Mouse (Mus musculus) midbrain, embryonic 14.5 days (tissue): ENCODE measurements around the gene Gm9945. TPM values are rescaled to one million over a fixed set of nuclear protein-coding genes. Genes with fewer than 3 reads are reported as not detected.
A peak's percentile ranks its signal among the peaks of the same experiment; 100 is the strongest.

ENCODE experiments used
- ATAC-seq: fragments of 200-750 bp; cut with Nextera tagmentation; 2 replicates; pipeline ENCODE4 v1.8.0; 2017; ENCODE audit warnings: moderate number of reproducible peaks, moderate library complexity; ENCODE audit not compliant: low FRiP score, low TSS enrichment
- DNase-seq: peaks from one replicate; pipeline ENCODE4 v3.0.0-alpha.2; 2015
- H3K27ac ChIP-seq: fragments of 300-500 bp; sonication (generic); replicated peaks from 2 replicates; pipeline ENCODE4 v1.5.1; 2014; ENCODE audit warnings: mild to moderate bottlenecking, low read depth, low read length, moderate library complexity
- H3K27me3 ChIP-seq: fragments of 300-500 bp; sonication (generic); 2 replicates; pipeline ENCODE4 v1.6.1; 2014; ENCODE audit warnings: low read length, control low read depth, mixed read lengths; ENCODE audit not compliant: control insufficient read depth, insufficient read depth
- H3K36me3 ChIP-seq: fragments of 300-500 bp; sonication (generic); 2 replicates; pipeline ENCODE4 v1.6.1; 2014; ENCODE audit warnings: low read length, control low read depth; ENCODE audit not compliant: control insufficient read depth, insufficient read depth
- H3K4me1 ChIP-seq: fragments of 300-500 bp; sonication (generic); 2 replicates; pipeline ENCODE4 v1.6.1; 2014; ENCODE audit warnings: mild to moderate bottlenecking, antibody characterized with exemption, low read length, control low read depth; ENCODE audit not compliant: control insufficient read depth, insufficient read depth
- H3K4me2 ChIP-seq: fragments of 300-500 bp; sonication (generic); 2 replicates; pipeline ENCODE4 v1.6.1; 2014; ENCODE audit warnings: mild to moderate bottlenecking, low read length, moderate library complexity
- H3K4me3 ChIP-seq: fragments of 300-500 bp; sonication (generic); replicated peaks from 2 replicates; pipeline ENCODE4 v1.5.1; 2014; ENCODE audit warnings: low read depth, low read length
- H3K9ac ChIP-seq: fragments of 300-500 bp; sonication (generic); replicated peaks from 2 replicates; pipeline ENCODE4 v1.6.1; 2014; ENCODE audit warnings: mild to moderate bottlenecking, low read length, moderate library complexity
- H3K9me3 ChIP-seq: fragments of 300-500 bp; sonication (generic); 2 replicates; pipeline ENCODE4 v1.6.1; 2016; ENCODE audit warnings: low read length, control low read depth, mixed read lengths; ENCODE audit not compliant: control insufficient read depth
- WGBS: fragments of 180-500 bp; shearing (Covaris S2); extraction: QIAGEN DNeasy Blood & Tissue Kit; methylation state at CpG from one replicate; pipeline ENCODE4 v1.1.7; 2014; 5-methylcytosine and 5-hydroxymethylcytosine counted together
- polyA plus RNA-seq: library from polyadenylated mRNA; unstranded; fragments of >200 nt; fragmentation: Nextera tagmentation; extraction: Ambion mirVana; gene quantifications from 2 replicates; pipeline ENCODE4 v1.2.1, GENCODE M21; 2014

The Gm9945 gene
- polyA plus RNA-seq, 1 experiment from 2014 or later = not detected

DNA sequence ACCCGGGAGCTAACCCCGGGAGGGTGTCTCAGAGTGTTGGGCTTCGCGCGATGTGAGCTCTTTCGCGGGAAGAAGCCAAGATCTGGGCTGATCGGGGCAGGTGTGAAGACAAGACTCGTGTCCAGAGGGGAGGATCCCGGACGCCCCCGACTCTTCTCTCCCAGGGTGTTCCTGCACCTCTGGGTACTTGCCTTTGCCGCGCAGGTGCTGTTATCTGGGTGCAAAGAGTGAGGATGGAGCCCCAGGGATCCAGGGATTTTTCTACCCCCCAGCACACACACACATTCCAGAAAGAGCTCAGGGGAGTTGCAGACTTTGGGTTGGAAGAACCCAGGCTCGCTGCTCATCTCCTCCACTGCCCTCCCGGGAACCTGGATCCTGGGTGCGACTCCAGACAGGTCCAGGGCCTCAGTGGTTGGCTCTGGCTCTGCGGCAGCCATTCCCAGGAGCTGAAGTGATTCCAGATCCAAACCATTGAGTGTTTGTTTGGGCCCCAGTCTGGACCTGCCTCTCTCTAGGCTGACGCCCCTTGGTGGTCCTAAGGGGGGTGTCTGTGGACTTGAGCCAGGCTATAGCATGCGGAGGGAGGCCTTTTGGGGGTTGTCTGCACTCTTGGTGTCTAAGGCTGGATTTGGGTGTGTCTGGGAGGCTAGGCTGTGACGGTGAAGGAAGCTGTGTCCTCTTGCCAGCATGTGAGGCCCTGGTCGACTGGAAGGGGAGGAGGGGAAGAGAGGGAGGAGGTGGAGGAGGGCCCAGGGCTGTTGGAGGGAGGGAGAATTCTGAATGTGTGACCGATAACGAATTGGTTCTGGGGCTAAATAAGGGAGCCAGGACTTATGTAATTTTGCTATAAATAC is 40.4 kb downstream of the Gm9945 start:
- Histone ChIP-seq H3K9ac (peak overlapping the region; percentile 66), H3K9me3 (no peaks in the 10 kb centered on the region), H3K4me1 (peaks cover 15% of the 10 kb centered on the region), H3K4me2 (peak overlapping the region; percentile 76), H3K4me3 (peak overlapping the region; percentile 50), H3K36me3 (no peaks in the 10 kb centered on the region), H3K27me3 (0 out of 2 replicates have a peak, but pooled peaks cover 8% of the 10 kb centered on the region), H3K27ac (peak overlapping the region; percentile 26)
- ATAC-seq (no peak; the same call in 1 of the 2 replicates), DNase-seq (peak; percentile 51)
- 2% methylated on average over 24 of the region's 24 CpGs for WGBS

DNA sequence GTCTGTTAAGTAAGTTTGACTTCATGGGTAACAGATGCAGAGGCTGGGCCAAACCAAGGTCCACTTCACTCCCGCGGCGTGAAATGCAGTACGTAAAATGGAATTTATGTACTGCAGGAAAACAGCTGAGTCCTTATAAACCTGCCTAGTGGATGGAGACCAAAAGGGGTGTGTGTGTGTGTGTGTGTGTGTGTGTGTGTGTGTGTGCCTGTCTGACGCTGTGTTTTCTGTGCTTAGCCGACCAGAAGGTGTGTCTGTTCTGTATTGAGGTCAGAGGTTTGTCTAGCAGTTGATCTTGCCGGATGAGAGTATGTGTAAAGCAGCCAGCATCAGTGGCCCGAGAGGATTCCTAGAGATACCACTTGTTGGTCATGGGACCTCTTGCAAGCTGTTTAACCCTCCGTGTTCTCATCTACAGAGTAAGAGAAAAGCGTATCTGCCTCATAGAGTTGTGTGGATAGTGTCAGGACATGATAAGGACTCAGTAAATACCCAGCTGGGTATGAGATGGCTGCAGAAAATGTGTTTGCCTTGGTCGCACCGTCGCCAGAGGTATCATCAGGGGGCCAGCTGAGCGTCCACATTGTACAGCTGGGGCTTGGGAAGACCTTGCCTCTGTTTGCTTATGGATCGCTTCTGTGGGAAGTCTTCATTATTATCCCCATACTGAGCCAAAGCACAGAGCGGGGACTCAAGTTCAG is 41.3 kb downstream of the Gm9945 start:
- ATAC-seq (no peak), DNase-seq (peak; percentile 35)
- Histone ChIP-seq H3K36me3 (no peaks in the 10 kb centered on the region), H3K4me2 (peak overlapping the region; percentile 76), H3K4me1 (peaks cover 15% of the 10 kb centered on the region), H3K27ac (no peak overlapping the region), H3K9ac (peak overlapping the region; percentile 36; the same call in 1 of the 2 replicates), H3K4me3 (peak overlapping the region; percentile 50; the same call in 1 of the 2 replicates), H3K9me3 (no peaks in the 10 kb centered on the region), H3K27me3 (0 out of 2 replicates have a peak, but pooled peaks cover 8% of the 10 kb centered on the region)
- 52% methylated on average over 16 of the region's 16 CpGs for WGBS

DNA sequence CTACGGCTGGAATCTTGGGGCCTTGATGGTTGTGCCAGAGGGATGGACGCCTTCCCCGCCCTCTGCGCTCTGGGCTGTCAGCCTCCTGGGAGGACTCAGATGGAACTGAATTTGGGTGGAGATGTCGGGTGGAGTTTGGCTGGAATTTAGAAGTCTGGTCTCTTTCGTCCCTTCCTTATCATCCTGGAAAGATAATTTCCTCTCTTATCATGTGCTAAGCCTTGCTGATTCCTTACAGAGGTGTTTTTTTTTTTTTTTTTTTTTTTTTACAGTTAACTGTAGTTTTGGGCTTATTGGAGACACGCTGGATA is 41.8 kb downstream of the Gm9945 start:
- peaks cover 15% of the 10 kb centered on the region for H3K4me1 ChIP-seq
- no peak overlapping the region for H3K4me3 ChIP-seq
- peak overlapping the region; percentile 76 for H3K4me2 ChIP-seq
- WGBS = 87% methylated on average over 7 of the region's 7 CpGs
- DNase-seq (no peak), ATAC-seq (no peak)
- H3K9ac ChIP-seq = 0 out of 2 replicates have a peak overlapping the region, but pooled peaks have one; percentile 16
- no peaks in the 10 kb centered on the region for H3K9me3 ChIP-seq
- no peak overlapping the region for H3K27ac ChIP-seq
- no peaks in the 10 kb centered on the region for H3K36me3 ChIP-seq
- 0 out of 2 replicates have a peak, but pooled peaks cover 8% of the 10 kb centered on the region for H3K27me3 ChIP-seq

DNA sequence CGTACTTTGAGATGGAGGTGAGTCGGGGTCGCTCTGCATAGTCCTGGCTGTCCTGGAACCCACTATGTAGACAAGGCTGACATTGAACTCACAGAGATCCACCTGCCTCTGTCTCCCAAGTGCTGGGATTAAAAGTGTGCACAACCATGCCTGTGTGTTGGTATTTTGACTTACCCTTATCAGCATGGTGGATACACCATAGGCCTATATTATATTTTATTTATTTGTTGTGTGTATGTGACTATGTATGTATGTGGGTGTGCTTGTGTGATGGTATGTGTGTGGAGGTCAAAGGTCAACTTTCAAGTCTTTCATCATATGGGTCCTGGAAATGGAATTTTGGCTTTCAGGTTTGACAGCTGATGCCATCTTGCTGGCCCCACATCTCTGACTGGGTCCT is 42.4 kb downstream of the Gm9945 start:
- Histone ChIP-seq H3K9ac (no peak overlapping the region), H3K27ac (no peak overlapping the region), H3K4me3 (no peak overlapping the region), H3K36me3 (no peaks in the 10 kb centered on the region), H3K27me3 (0 out of 2 replicates have a peak, but pooled peaks cover 8% of the 10 kb centered on the region), H3K4me1 (peaks cover 15% of the 10 kb centered on the region), H3K4me2 (no peak overlapping the region), H3K9me3 (no peaks in the 10 kb centered on the region)
- 88% methylated on average over 3 of the region's 3 CpGs for WGBS
- ATAC-seq (no peak), DNase-seq (no peak)

DNA sequence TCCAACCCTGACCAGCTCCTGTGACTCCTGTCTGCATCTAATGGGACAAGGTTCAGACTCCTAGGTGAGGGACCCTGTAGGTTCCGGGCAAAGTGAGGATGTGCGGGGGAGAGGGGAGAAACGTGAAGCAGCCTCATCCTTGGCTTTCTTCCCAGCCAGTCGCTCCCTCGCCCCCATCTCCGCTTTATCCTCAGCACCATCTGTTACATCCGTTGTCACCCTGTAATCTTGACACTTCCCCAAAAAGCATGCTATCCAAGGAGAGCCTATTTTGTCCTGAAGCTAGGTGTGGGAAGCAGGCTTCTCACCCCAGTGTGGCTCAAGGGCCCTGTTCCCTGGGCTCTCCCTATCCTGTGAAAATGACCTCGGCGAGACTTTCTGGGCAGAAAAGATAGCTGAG is 43.0 kb downstream of the Gm9945 start:
- H3K4me3 ChIP-seq = no peak overlapping the region
- ATAC-seq (no peak), DNase-seq (no peak)
- no peak overlapping the region for H3K9ac ChIP-seq
- H3K4me2 ChIP-seq = no peak overlapping the region
- no peaks in the 10 kb centered on the region for H3K36me3 ChIP-seq
- peaks cover 15% of the 10 kb centered on the region for H3K4me1 ChIP-seq
- 86% methylated on average over 9 of the region's 9 CpGs for WGBS
- H3K27me3 ChIP-seq = 0 out of 2 replicates have a peak, but pooled peaks cover 8% of the 10 kb centered on the region
- no peaks in the 10 kb centered on the region for H3K9me3 ChIP-seq
- H3K27ac ChIP-seq = no peak overlapping the region

DNA sequence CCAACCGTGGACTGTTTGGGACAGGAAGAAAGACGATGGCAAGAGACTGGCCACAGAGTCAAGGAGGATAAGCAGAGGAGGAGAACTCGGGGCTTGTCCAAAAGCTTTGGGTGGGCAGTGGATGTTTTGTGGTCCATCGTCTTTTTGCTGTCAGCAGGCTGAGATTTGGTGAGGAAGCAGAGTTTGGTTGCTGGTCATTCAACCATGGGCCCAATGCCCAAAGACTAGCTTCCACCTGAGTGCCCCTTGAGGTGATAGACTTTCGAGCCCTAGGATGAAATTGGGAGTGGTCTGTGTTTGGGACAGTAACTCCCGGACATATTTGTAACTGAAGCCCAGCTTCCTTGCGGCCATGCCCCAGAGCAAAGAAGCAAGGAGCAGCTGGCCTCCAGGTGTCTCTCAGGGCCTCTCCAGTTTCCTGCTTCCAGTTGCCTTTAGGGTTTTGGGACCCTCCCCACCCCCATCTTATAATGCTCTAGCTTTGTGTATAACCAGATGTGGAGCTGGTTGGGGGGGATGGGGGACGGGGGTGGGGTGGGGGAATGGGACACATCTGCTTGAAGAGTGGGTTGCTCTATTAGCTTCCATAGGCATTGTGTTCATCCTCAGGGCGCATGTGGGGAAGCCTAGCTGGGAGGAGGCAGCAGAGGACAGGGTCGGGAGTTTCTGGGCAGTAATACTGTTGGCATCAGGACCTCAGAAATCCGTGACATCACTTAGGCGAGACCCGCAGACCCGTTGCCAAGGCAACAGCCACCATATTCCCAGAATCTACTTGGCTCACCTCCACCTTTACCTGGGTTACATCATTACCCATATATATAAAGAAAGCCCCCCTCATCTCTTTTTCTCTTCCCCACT is 43.8 kb downstream of the Gm9945 start:
- no peak for DNase-seq
- Histone ChIP-seq H3K9me3 (no peaks in the 10 kb centered on the region), H3K4me3 (no peak overlapping the region), H3K36me3 (no peaks in the 10 kb centered on the region), H3K9ac (no peak overlapping the region), H3K4me2 (no peak overlapping the region), H3K4me1 (peaks cover 15% of the 10 kb centered on the region), H3K27ac (no peak overlapping the region), H3K27me3 (0 out of 2 replicates have a peak, but pooled peaks cover under 1% of the 10 kb centered on the region)
- 83% methylated on average over 14 of the region's 14 CpGs for WGBS
- ATAC-seq = no peak

DNA sequence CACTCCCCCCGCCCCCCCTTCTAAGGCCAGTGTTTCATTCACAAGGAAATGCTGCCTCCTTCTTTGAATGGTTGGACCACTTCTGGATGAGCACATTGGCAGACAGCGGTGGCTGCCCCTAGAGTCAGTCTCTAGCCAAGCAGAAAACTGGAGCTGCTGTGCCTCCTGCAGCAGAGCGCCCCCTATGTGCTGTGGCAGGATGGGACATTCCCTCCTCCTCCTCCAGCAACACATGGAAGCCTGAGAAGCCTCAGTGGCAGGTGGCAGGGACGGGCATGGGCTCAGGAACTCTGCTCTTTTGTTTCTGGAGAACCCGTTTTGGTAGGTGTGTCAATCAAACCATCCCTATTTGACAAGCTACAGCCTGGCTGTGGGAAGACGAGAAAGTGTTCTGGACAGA is 44.9 kb downstream of the Gm9945 start:
- WGBS = 58% methylated on average over 6 of the region's 6 CpGs

DNA sequence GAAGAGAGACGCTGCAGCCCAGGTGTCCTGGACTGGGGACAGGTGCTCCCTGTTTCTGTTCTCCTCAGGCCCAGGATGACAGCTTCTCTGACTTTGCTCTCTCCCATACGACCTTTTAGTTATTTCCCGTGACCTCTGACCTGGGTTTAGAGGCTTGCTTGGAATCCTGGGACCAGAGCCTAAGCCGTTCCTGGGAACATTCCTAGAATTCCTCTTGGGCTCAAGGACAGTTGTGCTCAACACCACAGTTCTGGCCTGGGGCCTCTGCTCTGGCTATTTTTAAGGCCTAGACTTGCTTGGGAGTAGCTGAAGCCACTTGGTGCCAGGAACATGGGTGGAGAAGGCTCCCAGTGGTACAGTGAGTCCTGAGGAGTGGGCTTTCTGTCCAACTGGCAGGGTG is 45.5 kb downstream of the Gm9945 start:
- no peak overlapping the region for H3K27ac ChIP-seq
- ATAC-seq (no peak), DNase-seq (no peak)
- 40% methylated on average over 4 of the region's 4 CpGs for WGBS
- no peak overlapping the region for H3K4me3 ChIP-seq
- no peaks in the 10 kb centered on the region for H3K36me3 ChIP-seq
- H3K4me1 ChIP-seq = peaks cover 11% of the 10 kb centered on the region
- no peaks in the 10 kb centered on the region for H3K9me3 ChIP-seq
- no peak overlapping the region for H3K9ac ChIP-seq
- H3K4me2 ChIP-seq = no peak overlapping the region
- H3K27me3 ChIP-seq = no peaks in the 10 kb centered on the region

More for the DNA sequence above, 44.9 kb downstream of the Gm9945 start:
- DNase-seq (no peak), ATAC-seq (no peak)
- Histone ChIP-seq H3K4me2 (no peak overlapping the region), H3K9me3 (no peaks in the 10 kb centered on the region), H3K9ac (no peak overlapping the region), H3K4me1 (peaks cover 15% of the 10 kb centered on the region), H3K36me3 (no peaks in the 10 kb centered on the region), H3K27me3 (no peaks in the 10 kb centered on the region), H3K27ac (no peak overlapping the region), H3K4me3 (no peak overlapping the region)
